Mouse (Mus musculus) thymus, postnatal 0 days (tissue): ENCODE measurements around the gene Tbl3. TPM values are rescaled to one million over a fixed set of nuclear protein-coding genes. Genes with fewer than 3 reads are reported as not detected.
"Not testable (repeated sequence)": the region's sequence is repeated elsewhere in the genome, so short reads cannot be mapped to it uniquely, and the experiment has no call there.

ENCODE experiments used
- DNase-seq: peaks from one replicate; pipeline ENCODE4 v3.0.0-alpha.2; 2015; ENCODE audit warnings: low spot score
- polyA plus RNA-seq: library from polyadenylated mRNA; unstranded; fragments of >200 nt; fragmentation: Nextera tagmentation; extraction: Ambion mirVana; gene quantifications from 2 replicates; pipeline ENCODE4 v1.2.1, GENCODE M21; 2015

Tbl3 gene
- polyA plus RNA-seq, 1 experiment from 2014 or later, result 65.9 TPM

- DNase-seq, result no peak
Observed at GRCm38 (mm10) chr17:24728184-24728583, 20.7 kb upstream of the Tbl3 start.

DNA sequence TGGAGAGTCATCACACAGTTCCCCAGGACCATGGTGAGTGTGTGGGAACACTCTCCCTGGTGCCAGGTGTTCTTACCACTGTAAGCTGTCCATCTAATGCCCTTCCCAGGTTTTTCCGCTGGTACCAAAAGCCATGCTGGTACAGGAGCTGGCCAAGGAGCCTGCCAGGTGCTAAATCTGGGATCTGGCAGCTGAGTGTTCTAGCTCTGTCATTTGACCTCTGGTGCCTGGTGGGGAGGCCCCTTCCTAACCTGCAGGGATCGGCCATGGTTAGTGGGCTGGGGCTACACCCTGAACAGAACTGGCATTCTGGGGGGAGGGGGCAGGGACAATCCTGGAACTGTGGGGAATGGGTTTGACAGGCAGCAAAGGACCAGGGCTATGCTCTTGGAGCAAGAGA, 20.2 kb upstream of the Tbl3 start, which contains the start of gene Rpl3l:
TSS of gene Rpl3l (plus strand) at position 203 of the 400 bp plus-strand sequence.
- no peak for DNase-seq

DNA sequence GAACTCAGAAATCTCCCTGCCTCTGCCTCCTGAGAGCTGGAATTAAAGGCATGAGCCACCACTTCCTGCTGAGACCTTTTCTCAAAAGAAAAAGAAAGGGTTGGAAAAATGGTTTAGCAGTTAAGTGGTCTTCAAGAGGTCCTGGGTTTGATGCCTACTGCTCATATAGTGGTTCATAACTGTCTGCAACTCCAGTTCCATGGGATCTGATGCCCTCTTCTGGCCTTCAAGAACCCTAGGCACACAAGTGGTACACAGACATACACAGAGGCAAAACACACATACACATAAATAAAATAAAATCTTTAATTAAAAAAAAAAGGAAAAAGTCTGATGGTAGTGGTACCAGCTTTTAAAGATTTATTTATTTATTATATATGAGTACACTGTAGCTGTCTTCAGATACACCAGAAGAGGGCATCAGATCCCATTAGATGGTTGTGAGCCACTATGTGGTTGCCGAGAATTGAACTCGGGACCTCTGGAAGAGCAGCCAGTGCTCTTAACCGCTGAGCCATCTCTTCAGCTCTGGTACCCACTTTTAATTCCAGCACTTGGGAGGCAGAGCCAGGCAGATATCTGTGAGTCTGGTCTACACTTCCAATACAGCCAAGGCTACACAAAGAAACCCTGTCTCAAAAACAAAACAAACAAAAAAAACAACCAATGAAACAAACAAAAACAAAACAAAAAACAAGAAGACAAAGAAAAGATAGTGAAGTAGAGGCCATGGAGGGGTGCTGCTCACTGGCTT, 18.4 kb upstream of the Tbl3 start:
- no peak for DNase-seq

DNA sequence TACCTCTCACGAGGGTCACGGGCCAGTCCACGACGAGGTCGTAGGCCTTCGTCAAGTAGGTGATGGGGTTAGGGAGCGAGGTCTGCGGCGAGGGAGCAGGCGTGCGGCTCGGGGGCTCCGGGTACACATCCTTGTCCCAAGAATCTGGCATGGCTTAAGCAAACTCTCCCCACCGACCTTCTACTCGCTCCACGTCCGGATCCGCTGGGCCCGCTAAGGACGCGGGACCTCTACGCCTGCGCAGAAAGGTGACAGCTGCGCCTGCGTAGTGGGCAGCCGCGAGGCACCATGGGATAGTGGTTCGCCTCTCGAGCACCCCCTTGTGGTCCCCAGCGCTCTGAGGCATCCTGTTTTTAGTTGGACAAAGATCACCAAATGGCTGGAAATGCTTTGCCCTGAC, 16.7 kb upstream of the Tbl3 start, which contains the start of gene Ndufb10:
TSS of gene Ndufb10 (minus strand) at position 295 of the 400 bp plus-strand sequence.
- peak; percentile 95 for DNase-seq

DNA sequence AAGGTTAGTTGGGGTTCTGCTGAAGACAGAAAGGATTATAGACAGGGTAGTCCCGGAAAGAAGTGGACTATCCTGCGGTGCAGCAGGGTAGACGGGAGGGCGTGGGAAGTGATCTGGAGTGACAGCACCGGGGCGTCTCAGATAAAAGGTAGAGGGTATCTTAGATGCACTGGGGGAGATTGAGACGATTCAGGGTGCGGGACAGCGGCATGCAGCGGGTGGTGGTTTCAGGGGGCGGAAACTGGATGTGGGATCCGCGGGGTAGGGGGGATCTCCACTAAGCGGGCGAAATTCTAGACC, 16.4 kb upstream of the Tbl3 start:
- DNase-seq, result peak; percentile 50

- DNase-seq, result no peak
Observed at GRCm38 (mm10) chr17:24723122-24723880, 15.8 kb upstream of the Tbl3 start.

GRCm38 (mm10) chr17:24722220-24722924, 14.9 kb upstream of the Tbl3 start:
- DNase-seq, result no peak

GRCm38 (mm10) chr17:24721383-24721955, 14.0 kb upstream of the Tbl3 start:
- not testable (repeated sequence) for DNase-seq

DNA sequence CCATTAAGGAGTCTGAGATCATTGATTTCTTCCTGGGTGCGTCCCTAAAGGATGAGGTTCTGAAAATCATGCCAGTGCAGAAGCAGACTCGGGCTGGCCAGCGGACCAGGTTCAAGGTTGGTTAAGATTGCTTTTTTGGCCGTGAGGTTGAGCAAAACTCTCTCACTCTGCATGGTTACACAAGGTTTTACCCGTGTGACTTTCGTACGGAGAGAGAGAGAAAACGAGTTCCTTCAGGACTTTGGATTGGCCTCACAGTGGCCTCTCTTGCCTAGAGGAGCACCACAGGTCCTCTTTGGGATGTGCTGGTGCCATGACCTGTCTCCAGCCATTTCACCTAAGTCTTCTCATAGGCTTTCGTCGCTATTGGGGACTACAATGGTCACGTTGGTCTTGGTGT, 13.2 kb upstream of the Tbl3 start:
- not testable (repeated sequence) for DNase-seq

DNA sequence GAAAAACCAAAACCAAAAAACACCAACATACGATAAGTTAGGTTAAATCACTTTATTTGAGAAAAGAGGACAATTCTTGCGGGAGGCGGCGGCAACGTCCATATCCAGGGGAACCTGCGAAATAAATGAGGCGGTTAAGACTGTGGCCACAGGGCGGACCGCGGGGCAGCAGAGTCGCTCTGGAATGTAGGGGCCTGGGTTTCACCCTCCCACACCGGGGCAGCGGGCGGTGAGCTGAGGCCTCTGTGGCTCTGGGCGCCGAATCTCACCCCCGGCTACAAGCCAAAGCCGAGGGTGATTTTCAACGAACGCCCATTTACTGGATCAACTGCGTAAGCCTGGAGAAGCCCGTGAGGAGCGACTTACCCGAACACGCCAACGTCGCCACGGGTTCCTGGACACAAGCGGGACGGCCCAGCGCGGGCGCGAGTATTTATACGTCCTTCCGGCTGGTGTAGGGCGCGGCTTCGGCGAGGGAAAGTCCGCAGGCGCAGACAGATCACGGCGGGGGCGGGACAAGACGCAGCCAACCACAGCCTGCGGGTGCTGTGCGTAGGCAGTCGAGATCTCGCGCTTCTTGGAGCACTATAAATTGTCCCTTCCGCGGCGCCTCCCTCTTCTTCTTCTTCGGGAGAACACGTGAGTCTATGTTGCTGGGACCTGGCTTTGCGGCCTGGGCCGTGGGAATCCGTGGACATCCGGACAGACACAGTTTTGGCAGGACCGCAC, 12.2 kb upstream of the Tbl3 start:
- DNase-seq, result peak; percentile 98

DNA sequence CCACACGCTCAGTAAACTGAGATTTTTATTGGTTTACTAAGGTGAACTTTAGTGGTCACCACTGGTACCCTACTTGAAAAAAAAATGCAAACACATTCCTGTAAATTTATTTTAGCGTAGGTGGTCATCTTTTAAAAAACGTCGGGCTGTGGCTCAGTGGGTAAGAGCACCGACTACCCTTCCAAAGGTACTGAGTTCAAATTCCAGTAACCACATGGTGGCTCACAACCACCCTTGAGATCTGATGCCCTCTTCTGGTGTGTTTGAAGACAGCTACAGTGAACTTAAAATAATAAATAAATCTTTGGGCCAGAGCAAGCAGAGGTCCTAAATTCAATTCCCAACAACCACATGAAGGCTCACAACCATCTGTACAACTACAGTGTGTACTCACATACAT, 11.5 kb upstream of the Tbl3 start:
- not testable (repeated sequence) for DNase-seq

GRCm38 (mm10) chr17:24717943-24718342, 10.5 kb upstream of the Tbl3 start, which contains the start of the genes Rnf151 and Rps2:
Gene Rnf151 (minus strand): TSS chr17:24718063.
Gene Rps2 (plus strand): TSS chr17:24718116.
- no peak for DNase-seq

DNA sequence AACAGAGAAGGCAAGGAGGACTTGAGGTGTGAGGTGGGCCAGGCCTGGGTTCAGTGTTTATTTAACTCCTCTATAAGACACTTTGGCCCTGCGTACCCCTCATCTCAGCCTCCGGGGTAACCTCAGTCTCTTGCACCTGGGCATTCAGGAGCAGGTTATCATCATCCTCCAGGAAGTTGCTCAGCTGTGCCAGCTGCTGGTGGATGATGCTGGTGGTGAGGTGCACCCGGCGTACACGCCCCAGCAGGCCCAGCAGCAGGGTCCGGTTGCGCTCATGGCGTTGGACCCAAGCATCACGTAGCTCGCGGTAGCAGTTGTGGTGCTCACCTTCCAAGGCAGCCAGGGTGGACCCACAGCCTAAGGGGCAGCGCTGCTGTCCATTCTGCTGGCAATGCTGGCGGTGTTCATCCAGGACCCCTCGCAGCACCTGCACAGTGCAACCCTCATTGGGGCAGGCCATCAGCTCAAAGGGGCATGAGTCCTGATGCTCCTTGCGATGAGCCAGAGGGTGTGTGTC, 8.8 kb upstream of the Tbl3 start:
- no peak for DNase-seq

DNA sequence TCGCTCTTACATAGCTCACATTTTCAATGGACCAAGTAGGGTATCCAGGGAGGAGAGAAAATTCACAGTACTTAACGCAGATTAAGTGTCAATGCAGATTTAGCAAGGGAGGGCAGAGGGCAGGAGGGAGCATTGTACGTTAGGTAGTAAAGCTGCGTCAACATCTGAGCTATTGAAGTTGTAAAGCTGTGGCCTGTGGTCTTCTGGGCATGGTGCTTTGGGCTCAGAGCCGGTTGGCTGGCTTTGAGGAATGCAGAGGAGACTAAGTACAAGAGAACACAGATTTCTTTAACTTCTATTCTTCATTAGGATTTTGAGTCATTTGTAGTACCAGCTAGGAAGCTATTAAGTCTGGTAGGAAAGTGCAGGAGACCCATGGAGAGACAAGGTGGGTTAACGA, 8.1 kb upstream of the Tbl3 start:
- no peak for DNase-seq

DNA sequence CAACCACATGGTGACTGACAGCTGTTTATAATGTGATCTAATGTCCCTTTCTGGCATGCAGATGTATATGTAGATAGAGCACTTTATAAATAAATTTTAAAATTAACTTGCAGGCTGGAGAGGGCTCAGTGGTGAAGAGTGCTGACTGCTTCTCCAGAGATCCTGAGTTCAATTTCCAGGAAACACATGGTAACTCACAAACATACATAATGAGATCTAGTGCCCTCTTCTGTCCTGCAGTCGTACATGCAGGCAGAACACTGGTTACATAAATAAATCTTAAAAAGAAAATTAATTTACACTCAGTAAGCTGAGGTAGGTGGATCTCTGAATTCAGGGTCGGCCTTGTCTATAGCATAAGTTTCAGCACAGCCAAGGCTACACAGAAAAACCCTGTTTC, 1.2 kb upstream of the Tbl3 start:
- DNase-seq, result peak; percentile 62

DNA sequence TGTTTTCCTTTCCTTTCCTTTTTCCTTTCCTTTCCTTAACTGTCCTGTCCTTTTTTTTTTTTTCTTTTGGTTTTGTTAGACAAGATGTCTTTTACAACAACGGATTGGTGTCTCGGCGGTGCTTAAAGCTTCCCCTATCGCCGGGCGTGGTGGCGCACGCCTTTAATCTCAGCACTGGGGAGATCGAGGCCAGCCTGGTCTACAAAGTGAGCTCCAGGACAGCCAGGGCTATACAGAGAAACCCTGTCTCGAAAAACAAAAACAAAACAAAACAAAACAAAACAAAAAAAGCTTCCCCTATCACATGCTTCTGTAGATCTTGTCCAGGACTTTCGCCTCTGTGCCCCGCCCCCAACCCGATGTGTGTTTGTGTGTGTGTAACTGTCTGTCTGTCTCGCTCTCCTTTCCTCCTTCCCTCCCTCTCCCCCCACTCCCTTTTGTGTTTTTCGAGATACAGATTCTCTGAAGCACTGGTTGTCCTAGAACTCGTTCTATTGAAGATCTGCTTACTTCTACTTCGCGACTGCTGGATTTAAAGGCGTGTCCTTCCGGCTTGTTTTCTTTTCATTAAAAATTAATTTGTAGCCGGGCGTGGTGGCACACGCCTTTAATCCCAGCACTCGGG, 453 bp upstream of the Tbl3 start:
- DNase-seq, result no peak

GRCm38 (mm10) chr17:24705821-24706220, 1.6 kb downstream of the Tbl3 start:
- no peak for DNase-seq

DNA sequence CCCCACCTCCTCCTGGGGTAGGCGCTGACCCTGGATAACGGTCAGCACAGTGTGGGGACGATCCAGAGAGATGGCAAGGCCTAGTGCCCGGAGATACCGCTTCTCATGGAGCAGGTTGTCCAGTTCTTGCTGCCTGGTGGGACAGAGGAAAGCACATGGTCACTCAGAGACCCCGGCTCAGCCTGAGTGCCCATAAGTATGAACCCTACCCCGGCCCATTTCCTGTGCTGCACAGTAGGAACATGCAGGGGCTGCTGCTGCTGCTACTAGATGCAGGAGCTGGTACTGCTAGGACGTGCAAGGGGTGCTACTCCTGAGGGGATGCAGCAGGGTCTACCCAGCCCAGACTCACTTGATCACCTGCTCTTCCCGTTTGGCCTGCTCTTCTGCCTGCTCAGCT, 6.2 kb downstream of the Tbl3 start:
- no peak for DNase-seq

- DNase-seq, result no peak
Observed at GRCm38 (mm10) chr17:24699473-24699872, 8.0 kb downstream of the Tbl3 start.

GRCm38 (mm10) chr17:24698715-24699114, 8.7 kb downstream of the Tbl3 start:
- no peak for DNase-seq
